Mouse (Mus musculus) hindbrain, embryonic 10.5 days (tissue): Measurements from ENCODE around the gene Gpn2. TPM values are rescaled to one million over a fixed set of nuclear protein-coding genes. Genes with fewer than 3 reads are reported as not detected.
A peak's percentile ranks its signal among the peaks of the same experiment; 100 is the strongest.

Source experiments
- DNase-seq: peaks from one replicate; pipeline ENCODE4 v3.0.0-alpha.2; 2017; ENCODE audit warnings: low spot score
- H3K27ac ChIP-seq: fragments of 300-500 bp; sonication (generic); 2 replicates; pipeline ENCODE4 v1.5.1; 2016; ENCODE audit warnings: mild to moderate bottlenecking, moderate library complexity
- H3K27me3 ChIP-seq: fragments of 300-500 bp; sonication (generic); 2 replicates; pipeline ENCODE4 v1.6.1; 2016; ENCODE audit warnings: mild to moderate bottlenecking; ENCODE audit not compliant: poor library complexity, insufficient read depth, severe bottlenecking
- H3K36me3 ChIP-seq: fragments of 300-500 bp; sonication (generic); 2 replicates; pipeline ENCODE4 v1.6.1; 2016; ENCODE audit warnings: mild to moderate bottlenecking, moderate library complexity
- H3K4me1 ChIP-seq: fragments of 300-500 bp; sonication (generic); replicated peaks from 2 replicates; pipeline ENCODE4 v1.6.1; 2016; ENCODE audit warnings: mild to moderate bottlenecking
- H3K4me3 ChIP-seq: fragments of 300-500 bp; sonication (generic); 2 replicates; pipeline ENCODE4 v1.5.1; 2016; ENCODE audit warnings: mild to moderate bottlenecking, moderate library complexity
- H3K9me3 ChIP-seq: fragments of 300-500 bp; sonication (generic); 2 replicates; pipeline ENCODE4 v1.6.1; 2016; ENCODE audit warnings: mild to moderate bottlenecking, moderate library complexity
- WGBS: fragments of 180-500 bp; shearing (Covaris S2); methylation state at CpG from one replicate; pipeline ENCODE4 v1.1.7; 2016; 5-methylcytosine and 5-hydroxymethylcytosine counted together
- polyA plus RNA-seq: library from polyadenylated mRNA; unstranded; fragments of >200 nt; fragmentation: Nextera tagmentation; extraction: Ambion mirVana; gene quantifications from 2 replicates; pipeline ENCODE4 v1.2.1, GENCODE M21; 2016

The Gpn2 gene
- polyA plus RNA-seq, 1 experiment from 2014 or later, result 29.1 TPM

DNA sequence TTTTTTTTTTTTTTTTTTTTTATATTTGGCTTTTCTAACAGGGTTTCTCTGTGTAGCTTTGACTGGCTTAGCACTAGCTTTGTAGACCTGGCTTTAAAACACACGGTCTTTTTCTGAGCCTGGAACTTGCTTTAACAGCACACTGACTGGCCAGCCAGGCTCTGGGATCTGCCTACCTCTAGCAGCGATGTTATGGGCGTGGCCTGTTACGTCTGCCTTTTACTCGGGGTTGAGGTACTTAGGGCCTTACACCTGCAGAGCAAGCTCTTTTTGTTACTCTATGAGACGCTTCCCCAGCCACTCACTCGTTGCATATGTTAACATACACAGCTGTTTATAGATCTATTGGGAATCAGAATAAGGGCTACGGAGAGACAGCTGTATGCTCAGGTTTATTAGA is 16.9 kb upstream of the Gpn2 start:
- WGBS, result 26% methylated on average over 8 of the region's 8 CpGs
- no peak for DNase-seq
- H3K27me3 ChIP-seq, result no peaks in the 10 kb centered on the region

DNA sequence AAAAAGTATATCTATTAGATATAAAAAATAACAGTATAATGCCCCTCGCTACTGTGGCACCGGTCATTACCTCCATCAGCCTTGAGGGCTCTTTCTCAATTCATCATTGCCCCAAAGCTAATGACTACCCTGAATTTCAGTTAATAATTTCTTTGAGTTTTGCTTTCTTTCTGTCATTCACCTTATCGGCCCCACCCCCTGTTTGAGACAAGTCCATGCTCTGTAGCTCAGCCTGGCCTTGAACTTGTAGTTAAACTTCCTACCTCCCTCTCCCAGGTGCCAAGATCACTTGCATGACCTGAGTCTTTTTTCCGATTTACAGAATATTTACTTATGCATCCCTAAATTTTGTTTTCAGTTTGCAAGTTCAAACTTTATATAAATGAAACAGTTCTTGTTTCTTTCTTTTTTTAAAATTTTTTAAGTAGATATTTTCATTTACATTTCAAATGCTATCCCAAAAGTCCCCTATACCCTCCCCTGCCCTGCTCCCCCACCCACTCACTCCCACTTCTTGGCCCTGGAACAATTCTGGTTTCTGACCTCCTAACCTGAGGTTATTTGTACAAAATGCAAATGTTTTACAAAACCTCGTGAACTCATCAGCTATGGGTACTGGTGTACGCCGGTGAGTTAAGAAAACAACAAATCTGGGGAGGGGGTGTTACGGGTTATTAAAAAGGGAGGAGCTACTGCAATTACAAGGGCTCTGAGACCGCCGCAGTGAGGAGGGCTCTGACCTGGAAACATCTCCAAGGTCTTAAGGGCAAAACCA is 14.7 kb upstream of the Gpn2 start:
- 77% methylated on average over 10 of the region's 10 CpGs for WGBS
- H3K27me3 ChIP-seq, result no peaks in the 10 kb centered on the region
- no peaks in the 10 kb centered on the region for H3K36me3 ChIP-seq
- DNase-seq, result no peak
- H3K9me3 ChIP-seq, result peaks cover 1% of the 10 kb centered on the region; the same call in 1 of the 2 replicates
- H3K4me3 ChIP-seq, result no peak overlapping the region
- H3K4me1 ChIP-seq, result peaks cover 9% of the 10 kb centered on the region
- no peak overlapping the region for H3K27ac ChIP-seq

More for the DNA sequence above, 16.9 kb upstream of the Gpn2 start:
- Histone ChIP-seq H3K27ac (no peak overlapping the region), H3K4me3 (no peak overlapping the region), H3K4me1 (peaks cover 3% of the 10 kb centered on the region; the same call in 1 of the 2 replicates), H3K36me3 (no peaks in the 10 kb centered on the region), H3K9me3 (peaks cover 7% of the 10 kb centered on the region; the same call in 1 of the 2 replicates)

DNA sequence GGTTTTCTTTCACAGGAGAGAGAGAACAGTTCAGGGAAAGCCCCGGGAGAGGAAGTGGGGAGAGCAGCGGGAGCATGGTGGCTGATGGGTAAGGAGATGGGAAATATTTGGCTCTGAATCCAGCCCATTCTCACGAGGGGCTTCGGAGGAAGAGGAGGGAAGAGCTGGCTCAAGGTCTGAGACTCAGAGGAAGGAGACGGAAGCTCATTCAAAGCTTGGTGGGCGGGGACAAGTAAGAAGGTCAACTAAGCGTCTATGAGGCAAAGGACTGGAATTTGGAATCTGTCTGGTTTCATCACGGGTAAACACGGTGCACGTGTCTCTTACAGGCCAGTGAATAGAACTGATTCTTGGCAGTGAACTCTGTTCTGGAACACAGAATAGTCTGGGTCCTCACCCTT is 14.1 kb upstream of the Gpn2 start:
- no peaks in the 10 kb centered on the region for H3K36me3 ChIP-seq
- peaks cover 13% of the 10 kb centered on the region for H3K4me1 ChIP-seq
- no peak overlapping the region for H3K4me3 ChIP-seq
- no peaks in the 10 kb centered on the region for H3K9me3 ChIP-seq
- no peak overlapping the region for H3K27ac ChIP-seq
- DNase-seq, result no peak
- 60% methylated on average over 10 of the region's 10 CpGs for WGBS
- no peaks in the 10 kb centered on the region for H3K27me3 ChIP-seq

DNA sequence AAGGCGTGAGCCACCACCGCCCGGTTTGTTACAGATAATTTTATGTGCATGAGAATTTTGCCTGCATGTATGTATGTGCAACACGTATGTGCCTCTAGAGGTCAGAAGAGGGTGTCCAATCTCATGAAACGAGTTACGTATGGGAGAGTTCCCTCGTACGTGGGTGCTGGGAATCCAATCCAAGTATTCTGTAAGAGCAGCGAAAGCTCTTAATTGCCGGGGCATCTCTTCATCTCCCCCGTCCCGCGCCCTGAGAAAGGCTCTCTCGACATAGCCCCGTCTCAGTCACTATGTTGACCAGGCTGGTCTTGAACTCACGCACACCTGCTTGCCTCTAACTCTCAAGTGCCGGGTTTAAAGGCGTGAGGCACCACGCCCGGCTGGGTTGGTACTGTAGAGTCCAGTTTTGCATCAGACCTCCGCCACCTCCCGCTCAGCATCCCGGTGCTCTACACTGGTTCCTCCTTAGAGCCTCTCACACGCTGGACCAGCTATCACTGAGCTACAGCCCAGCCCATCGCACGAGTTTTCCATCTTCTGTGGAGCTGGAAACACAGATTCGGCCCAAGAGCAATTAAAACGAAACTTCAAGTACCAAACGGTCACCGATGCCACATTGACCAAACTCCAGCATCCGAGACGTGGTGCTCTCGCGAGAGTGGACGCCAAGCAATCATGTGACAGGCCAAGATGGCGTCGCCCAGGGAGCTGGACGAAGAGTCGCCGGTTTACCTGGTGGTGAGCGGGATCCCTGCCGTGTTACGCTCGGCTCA is 9.9 kb upstream of the Gpn2 start, which contains the start of gene Gpatch3:
Gpatch3 (plus strand) TSS at position 676 of the 773 bp plus-strand sequence.
- WGBS, result 6% methylated on average over 44 of the region's 44 CpGs
- peak within 1 kb of the TSS; percentile 100 for H3K4me3 ChIP-seq
- peaks cover 17% of the 10 kb centered on the region for H3K36me3 ChIP-seq
- no peaks in the 10 kb centered on the region for H3K9me3 ChIP-seq
- peak; percentile 92 for DNase-seq
- peaks cover 23% of the 10 kb centered on the region for H3K4me1 ChIP-seq
- H3K27me3 ChIP-seq, result no peaks in the 10 kb centered on the region
- H3K27ac ChIP-seq, result peak within 1 kb of the TSS; percentile 93

DNA sequence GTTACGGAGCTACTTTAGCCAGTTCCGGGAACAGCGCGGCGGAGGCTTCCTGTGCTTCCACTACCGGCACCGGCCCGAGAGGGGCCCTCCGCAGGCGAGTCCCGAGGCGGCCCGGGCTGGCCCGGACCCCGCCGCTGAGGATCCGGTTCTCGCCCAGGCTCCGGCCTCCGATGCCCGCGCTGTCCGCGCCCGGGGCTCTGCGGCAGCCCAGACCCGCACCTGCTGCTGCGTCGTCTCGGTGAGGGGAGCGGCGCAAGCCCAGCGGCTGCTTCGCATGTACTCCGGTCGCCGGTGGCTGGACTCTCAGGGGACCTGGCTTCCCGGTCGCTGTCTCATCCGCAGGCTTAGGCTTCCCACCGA is 9.3 kb upstream of the Gpn2 start:
- DNase-seq, result no peak
- peaks cover 23% of the 10 kb centered on the region for H3K4me1 ChIP-seq
- no peaks in the 10 kb centered on the region for H3K9me3 ChIP-seq
- peaks cover 23% of the 10 kb centered on the region for H3K36me3 ChIP-seq
- H3K27ac ChIP-seq, result peak overlapping the region; percentile 93
- peak overlapping the region; percentile 100 for H3K4me3 ChIP-seq
- WGBS, result under 1% methylated on average over 41 of the region's 41 CpGs
- no peaks in the 10 kb centered on the region for H3K27me3 ChIP-seq

DNA sequence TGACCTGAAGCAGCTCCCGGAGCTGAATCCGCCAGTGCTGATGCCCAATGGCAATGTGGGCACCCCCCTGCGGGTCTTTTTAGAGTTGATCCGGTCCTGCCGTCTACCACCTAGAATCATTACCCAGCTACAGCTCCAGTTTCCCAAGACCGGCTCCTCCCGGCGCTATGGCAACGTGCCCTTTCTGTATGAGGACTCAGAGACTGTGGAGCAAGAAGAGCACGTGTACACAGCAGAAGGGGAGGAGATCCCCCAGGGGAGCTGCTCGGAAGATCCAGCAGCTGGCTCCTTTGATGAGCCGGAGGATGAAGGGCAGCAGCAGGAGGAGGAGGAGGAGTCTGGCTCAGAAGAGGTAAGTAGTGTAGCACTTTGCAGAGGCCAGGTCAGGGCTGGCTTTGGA is 6.2 kb upstream of the Gpn2 start:
- H3K36me3 ChIP-seq, result peaks cover 54% of the 10 kb centered on the region
- H3K4me1 ChIP-seq, result peaks cover 22% of the 10 kb centered on the region
- no peaks in the 10 kb centered on the region for H3K9me3 ChIP-seq
- no peak for DNase-seq
- no peaks in the 10 kb centered on the region for H3K27me3 ChIP-seq
- H3K27ac ChIP-seq, result no peak overlapping the region
- WGBS, result 74% methylated on average over 12 of the region's 12 CpGs
- H3K4me3 ChIP-seq, result no peak overlapping the region

DNA sequence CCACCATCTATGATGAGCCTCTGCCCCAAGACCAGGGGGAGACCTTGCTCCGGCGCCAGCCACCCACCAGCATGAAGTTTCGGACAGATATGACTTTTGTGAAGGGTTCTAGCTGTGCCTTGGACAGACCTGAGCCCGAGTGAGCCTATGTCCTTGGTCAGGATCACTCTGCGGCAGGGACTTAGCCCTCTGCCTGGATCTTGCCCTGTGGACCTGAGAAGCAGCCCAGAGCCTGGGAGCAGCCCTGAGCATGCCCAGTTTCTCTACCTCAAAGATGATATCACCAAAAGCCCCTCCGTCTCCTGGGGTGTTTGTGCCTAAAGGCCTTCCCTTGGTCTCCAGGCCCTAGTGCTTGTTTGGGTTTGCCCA is 488 bp upstream of the Gpn2 start:
- H3K9me3 ChIP-seq, result no peaks in the 10 kb centered on the region
- H3K4me3 ChIP-seq, result peak overlapping the region; percentile 88
- no peak for DNase-seq
- no peaks in the 10 kb centered on the region for H3K27me3 ChIP-seq
- peaks cover 79% of the 10 kb centered on the region for H3K36me3 ChIP-seq
- WGBS, result 59% methylated on average over 6 of the region's 6 CpGs
- H3K4me1 ChIP-seq, result peaks cover 33% of the 10 kb centered on the region
- H3K27ac ChIP-seq, result peak overlapping the region; percentile 86

DNA sequence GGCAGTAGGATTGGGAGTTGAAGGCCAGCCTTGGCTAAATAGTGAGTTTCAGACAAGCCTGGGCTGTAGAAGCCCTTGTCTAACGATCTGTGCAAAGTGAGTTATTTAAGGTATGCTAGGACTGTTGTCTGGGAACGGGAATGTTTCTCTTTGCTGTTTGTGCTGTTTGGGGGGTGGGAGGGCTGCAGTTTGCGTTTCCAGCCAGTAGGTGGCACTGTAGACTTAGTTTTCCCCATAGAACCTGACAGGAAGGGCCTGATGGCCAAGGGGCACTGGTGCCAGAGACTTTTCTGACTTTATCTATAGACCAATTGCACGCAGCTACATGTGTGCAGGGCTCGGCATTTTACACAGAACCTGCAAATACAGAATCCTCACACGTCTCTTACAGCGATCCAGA is 8.4 kb downstream of the Gpn2 start:
- peak; percentile 83 for DNase-seq
- WGBS, result 34% methylated on average over 7 of the region's 7 CpGs
- Histone ChIP-seq H3K4me3 (no peak overlapping the region), H3K27ac (no peak overlapping the region), H3K9me3 (no peaks in the 10 kb centered on the region), H3K27me3 (peaks cover 8% of the 10 kb centered on the region; the same call in 1 of the 2 replicates), H3K4me1 (peaks cover 11% of the 10 kb centered on the region), H3K36me3 (peaks cover 59% of the 10 kb centered on the region)

DNA sequence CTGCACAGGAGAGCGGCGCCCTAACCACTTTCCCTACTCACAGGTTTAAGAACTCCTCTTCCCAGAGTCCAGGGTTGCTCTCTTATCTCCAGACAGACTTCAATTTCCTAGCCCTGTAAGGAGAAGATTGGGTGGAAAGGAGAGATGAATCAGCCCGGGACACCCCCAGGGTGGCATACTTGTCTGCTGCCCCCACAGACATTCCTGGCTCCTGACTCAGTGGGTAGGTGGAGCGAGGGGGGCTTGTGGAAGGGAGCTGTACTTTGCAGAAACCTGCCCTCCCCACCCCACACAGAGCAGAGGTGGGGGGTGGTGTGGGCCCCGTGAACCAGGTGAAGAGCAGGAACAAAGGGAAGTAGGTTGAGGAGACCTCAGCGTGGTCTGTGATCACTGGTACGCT is 11.4 kb downstream of the Gpn2 start:
- H3K27ac ChIP-seq, result no peak overlapping the region; the same call in 1 of the 2 replicates
- WGBS, result 72% methylated on average over 7 of the region's 7 CpGs
- no peaks in the 10 kb centered on the region for H3K9me3 ChIP-seq

DNA sequence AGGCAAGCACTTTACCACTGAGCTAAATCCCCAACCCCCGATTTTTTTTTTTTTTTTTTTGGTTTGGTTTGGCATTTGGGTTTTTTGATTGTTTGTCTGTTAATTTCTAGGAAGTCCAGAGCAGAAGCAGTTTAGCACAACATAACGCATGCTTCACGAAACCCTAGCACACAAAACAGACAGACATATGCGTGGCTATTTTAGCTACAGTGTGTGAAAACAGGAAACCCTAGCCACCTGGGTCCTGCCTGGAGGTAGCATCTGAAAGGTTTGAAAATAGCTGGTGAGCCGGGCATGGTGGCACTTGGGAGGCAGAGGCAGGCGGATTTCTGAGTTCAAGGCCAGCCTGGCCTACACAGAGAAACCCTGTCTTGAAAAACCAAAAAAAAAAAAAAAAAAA is 11.9 kb downstream of the Gpn2 start:
- peaks cover 24% of the 10 kb centered on the region for H3K36me3 ChIP-seq
- peaks cover 42% of the 10 kb centered on the region for H3K27me3 ChIP-seq
- no peak for DNase-seq
- no peak overlapping the region for H3K4me3 ChIP-seq
- WGBS, result 83% methylated on average over 6 of the region's 6 CpGs
- no peaks in the 10 kb centered on the region for H3K9me3 ChIP-seq
- H3K4me1 ChIP-seq, result peaks cover 24% of the 10 kb centered on the region
- H3K27ac ChIP-seq, result no peak overlapping the region

More for the DNA sequence above, 11.4 kb downstream of the Gpn2 start:
- DNase-seq, result no peak
- Histone ChIP-seq H3K4me3 (no peak overlapping the region), H3K4me1 (peaks cover 24% of the 10 kb centered on the region), H3K27me3 (peaks cover 37% of the 10 kb centered on the region), H3K36me3 (peaks cover 29% of the 10 kb centered on the region)

DNA sequence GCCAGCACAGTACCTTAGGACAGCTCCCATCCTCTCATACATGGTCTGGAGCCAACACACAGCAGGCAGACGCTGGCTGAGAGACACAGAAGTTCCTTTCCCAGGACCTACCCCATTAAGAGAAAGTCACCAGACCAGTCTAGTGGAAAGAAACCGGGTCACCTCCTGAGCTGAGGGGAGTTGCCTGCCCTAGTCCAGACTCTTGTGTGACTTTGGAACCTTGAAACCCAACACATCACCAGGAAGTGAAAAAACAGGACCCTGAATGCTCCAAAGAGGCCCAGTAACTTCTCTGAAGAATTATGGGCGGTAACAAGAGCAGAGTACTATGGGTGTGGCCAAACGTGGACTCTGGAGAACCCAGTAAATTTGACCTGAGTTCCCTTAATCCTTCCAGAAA is 14.5 kb downstream of the Gpn2 start:
- Histone ChIP-seq H3K27me3 (peaks cover 67% of the 10 kb centered on the region), H3K9me3 (no peaks in the 10 kb centered on the region), H3K4me3 (no peak overlapping the region; the same call in 1 of the 2 replicates), H3K27ac (no peak overlapping the region), H3K4me1 (peaks cover 30% of the 10 kb centered on the region), H3K36me3 (peaks cover 4% of the 10 kb centered on the region)
- 45% methylated on average over 4 of the region's 4 CpGs for WGBS
- no peak for DNase-seq

DNA sequence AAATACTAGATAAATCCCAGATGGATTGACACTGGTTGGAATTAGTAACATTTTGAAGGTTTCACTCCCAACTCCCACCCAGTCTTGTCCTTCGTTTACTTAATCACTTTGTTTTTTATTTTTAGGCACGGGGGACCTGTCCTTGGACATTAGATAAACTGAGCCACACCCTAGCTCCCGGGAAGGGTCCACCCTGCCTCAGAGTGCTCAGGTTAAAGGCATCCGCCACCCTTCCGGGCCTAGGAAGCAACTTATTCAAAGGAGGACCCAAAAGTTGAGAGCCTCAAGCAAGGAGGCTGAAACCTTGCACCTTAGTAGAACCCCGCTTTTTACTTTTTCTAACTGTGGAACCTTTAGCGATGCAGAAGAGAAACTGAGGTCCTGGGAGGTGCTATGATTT is 15.0 kb downstream of the Gpn2 start:
- WGBS, result 29% methylated on average over 7 of the region's 7 CpGs
- Histone ChIP-seq H3K27me3 (peaks cover 69% of the 10 kb centered on the region), H3K27ac (no peak overlapping the region), H3K4me3 (peak overlapping the region; percentile 62), H3K9me3 (no peaks in the 10 kb centered on the region), H3K36me3 (peaks cover 9% of the 10 kb centered on the region), H3K4me1 (peaks cover 30% of the 10 kb centered on the region)
- no peak for DNase-seq

DNA sequence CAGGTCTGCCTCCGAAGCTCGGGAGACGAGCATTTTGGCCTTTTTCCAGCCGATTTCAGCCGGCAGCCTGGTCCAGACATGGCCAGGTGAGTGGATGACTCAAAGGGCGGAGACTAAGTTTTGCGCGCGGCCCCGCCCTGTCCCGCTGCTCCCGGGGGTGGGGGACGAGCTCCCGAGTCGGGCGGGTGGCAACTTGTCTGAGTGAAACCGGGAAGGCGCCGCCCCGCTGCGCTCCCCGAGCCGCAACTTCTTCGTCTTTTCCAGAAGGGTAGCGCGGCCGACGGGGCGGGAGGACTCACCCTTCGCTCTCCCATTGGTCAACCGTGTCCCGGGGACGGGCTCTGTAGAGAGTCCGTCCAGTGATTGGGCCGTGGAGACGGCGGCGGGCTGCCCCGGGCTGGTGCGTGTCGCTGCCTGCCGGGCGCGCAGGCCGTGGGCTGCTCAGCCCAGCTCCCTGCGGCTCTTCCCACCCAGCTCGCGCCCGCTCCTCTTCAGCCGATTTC is 15.5 kb downstream of the Gpn2 start:
- Histone ChIP-seq H3K27ac (peak overlapping the region; percentile 59), H3K27me3 (peaks cover 71% of the 10 kb centered on the region)
- under 1% methylated on average over 50 of the region's 50 CpGs for WGBS

More for the DNA sequence above, 15.5 kb downstream of the Gpn2 start:
- H3K4me1 ChIP-seq, result peaks cover 30% of the 10 kb centered on the region
- peak overlapping the region; percentile 62 for H3K4me3 ChIP-seq
- no peaks in the 10 kb centered on the region for H3K9me3 ChIP-seq
- peaks cover 12% of the 10 kb centered on the region for H3K36me3 ChIP-seq
- peak; percentile 86 for DNase-seq
